9 mouse cellular contexts compared by ENCODE assay signal in genomic region chr2:125661156-125661555, GRCm38 (mm10). TPM values are rescaled to one million over a fixed set of nuclear protein-coding genes. Genes with fewer than 3 reads are reported as not detected.
DNase-seq lines count a peak whose midpoint lies in the region; ATAC-seq lines count a peak whose summit lies in the region.
"Had no signal": no experiment of that assay in that cellular context is flagged by ENCODE, and none has a peak within 500 bp of the region (broad histone marks: within the 10 kb centered on the region; RNA-seq: fewer than 3 reads in every experiment).

No protein-coding gene starts in this region.

- 47% methylated on average over 4 of the region's 4 CpGs for WGBS in lung, embryonic 15.5 days
- 42% methylated on average over 4 of the region's 4 CpGs for WGBS in intestine, embryonic 14.5 days
- 67% methylated on average over 4 of the region's 4 CpGs for WGBS in neural tube, embryonic 13.5 days

- H3K4me3 ChIP-seq in lung, embryonic 15.5 days, result peak overlapping the region; percentile 33; the same call in 1 of the 2 replicates
- peak overlapping the region; percentile 28 for H3K4me3 ChIP-seq in intestine, embryonic 14.5 days (ENCODE audit: low read depth, low read length)
- H3K4me3 ChIP-seq in neural tube, embryonic 13.5 days, result no peak overlapping the region

- no peaks in the 10 kb centered on the region for H3K27me3 ChIP-seq in lung, embryonic 15.5 days
- H3K27me3 ChIP-seq in intestine, embryonic 14.5 days (replicated peaks; ENCODE audit: control insufficient read depth, insufficient read depth, low read length), result no peaks in the 10 kb centered on the region
- H3K27me3 ChIP-seq in neural tube, embryonic 13.5 days, result no peaks in the 10 kb centered on the region
- H3K27me3 ChIP-seq: Patski had no signal

- DNase-seq in embryo, embryonic 10.5 days (ENCODE audit: low spot score), result peak; percentile 8
- DNase-seq in embryo, embryonic 11 days, result no peak
- no peak for DNase-seq in lung, postnatal 36 days
- no peak for DNase-seq in intestine, embryonic 14.5 days (ENCODE audit: low spot score)

- peak overlapping the region; percentile 64 for H3K4me2 ChIP-seq in lung, embryonic 15.5 days
- H3K4me2 ChIP-seq in intestine, embryonic 14.5 days (ENCODE audit: low read length), result peak overlapping the region; percentile 68
- H3K4me2 ChIP-seq in neural tube, embryonic 13.5 days, result peak overlapping the region; percentile 46

- no peaks in the 10 kb centered on the region for H3K9me3 ChIP-seq in lung, embryonic 15.5 days
- no peaks in the 10 kb centered on the region for H3K9me3 ChIP-seq in intestine, embryonic 14.5 days (ENCODE audit: control insufficient read depth, low read length)
- H3K9me3 ChIP-seq in neural tube, embryonic 13.5 days, result no peaks in the 10 kb centered on the region

- H3K36me3 ChIP-seq in lung, embryonic 15.5 days, result no peaks in the 10 kb centered on the region
- no peaks in the 10 kb centered on the region for H3K36me3 ChIP-seq in intestine, embryonic 14.5 days (ENCODE audit: control insufficient read depth, insufficient read depth, low read length)
- no peaks in the 10 kb centered on the region for H3K36me3 ChIP-seq in neural tube, embryonic 13.5 days

- H3K9ac ChIP-seq in lung, embryonic 15.5 days, result peak overlapping the region; percentile 25; the same call in 1 of the 2 replicates
- H3K9ac ChIP-seq in intestine, embryonic 14.5 days (ENCODE audit: low read length), result peak overlapping the region; percentile 40
- H3K9ac ChIP-seq in neural tube, embryonic 13.5 days, result peak overlapping the region; percentile 55; the same call in 1 of the 2 replicates

- H3K27ac ChIP-seq in lung, embryonic 15.5 days, result no peak overlapping the region
- H3K27ac ChIP-seq in intestine, embryonic 14.5 days (ENCODE audit: low read depth), result no peak overlapping the region
- H3K27ac ChIP-seq in neural tube, embryonic 13.5 days (replicated peaks), result no peak overlapping the region

- no peak for ATAC-seq in lung, embryonic 15.5 days (ENCODE audit: borderline replicate concordance, extremely low read depth, low FRiP score, low TSS enrichment)
- no peak for ATAC-seq in intestine, embryonic 14.5 days (replicated peaks; ENCODE audit: low FRiP score, low TSS enrichment, low read depth)
- no peak for ATAC-seq in neural tube, embryonic 13.5 days (ENCODE audit: low read depth)
- no peak for ATAC-seq in megakaryocyte, adult 5-6 weeks (ENCODE audit: poor library complexity, severe bottlenecking)
- ATAC-seq in CD4-positive, CD25-positive, alpha-beta regulatory T cell, adult 4 months, result no peak
- ATAC-seq: Patski had no signal

- H3K4me1 ChIP-seq in lung, embryonic 15.5 days, result peaks cover 9% of the 10 kb centered on the region; the same call in 1 of the 2 replicates
- 0 out of 2 replicates have a peak, but pooled peaks cover 6% of the 10 kb centered on the region for H3K4me1 ChIP-seq in intestine, embryonic 14.5 days (replicated peaks; ENCODE audit: control insufficient read depth, insufficient read depth, low read length)
- peaks cover 17% of the 10 kb centered on the region for H3K4me1 ChIP-seq in neural tube, embryonic 13.5 days (replicated peaks)

RNA-seq across cellular contexts. Expression of gene Eid1, which starts 11.7 kb away (rescaled TPM):
- polyA plus RNA-seq in lung, embryonic 15.5 days (2015; fragmentation: Nextera tagmentation; extraction: Ambion mirVana), result 117 and 126 TPM in 2 replicates
- polyA plus RNA-seq in intestine, embryonic 14.5 days (2014; fragmentation: Nextera tagmentation; extraction: Ambion mirVana), result 155 and 160 TPM in 2 replicates
- 411 and 415 TPM in 2 replicates for polyA plus RNA-seq in neural tube, embryonic 13.5 days (2015; fragmentation: Nextera tagmentation; extraction: Ambion mirVana)
- total RNA-seq in megakaryocyte, adult 5-6 weeks (2015), result 66.2 and 78.6 TPM in 2 replicates
- total RNA-seq in megakaryocyte, adult 5-6 weeks (2017), result 112 and 121 TPM in 2 replicates
- 1 to 10 TPM; 4.5 to 7.5 TPM for polyA plus RNA-seq in CD4-positive, CD25-positive, alpha-beta regulatory T cell, adult 4 months (2017; shearing (Covaris generic))

RNA-seq across cellular contexts. Expression of gene Cep152, which starts 36.2 kb away (rescaled TPM):
- 7.4 and 8.1 TPM in 2 replicates for polyA plus RNA-seq in lung, embryonic 15.5 days (2015; fragmentation: Nextera tagmentation; extraction: Ambion mirVana)
- 6.3 and 6.8 TPM in 2 replicates for polyA plus RNA-seq in intestine, embryonic 14.5 days (2014; fragmentation: Nextera tagmentation; extraction: Ambion mirVana)
- polyA plus RNA-seq in neural tube, embryonic 13.5 days (2015; fragmentation: Nextera tagmentation; extraction: Ambion mirVana), result 2.4 and 2.8 TPM in 2 replicates
- 3.7 and 3.8 TPM in 2 replicates for total RNA-seq in megakaryocyte, adult 5-6 weeks (2015)
- 14.4 and 14.7 TPM in 2 replicates for total RNA-seq in megakaryocyte, adult 5-6 weeks (2017)
- polyA plus RNA-seq in CD4-positive, CD25-positive, alpha-beta regulatory T cell, adult 4 months (2017; shearing (Covaris generic)), result 1 to 10 TPM; 6.0 TPM

Comparison
In these comparisons a context has a peak if more than half of its experiments do, and no peak if none do; other contexts are left out.
1. RNA of gene Eid1, which starts 11.7 kb away (polyA plus RNA-seq): 411 to 415 TPM in neural tube, embryonic 13.5 days, 155 to 160 TPM in intestine, embryonic 14.5 days and 117 to 126 TPM in lung, embryonic 15.5 days; 4.5 to 7.5 TPM in CD4-positive, CD25-positive, alpha-beta regulatory T cell, adult 4 months; every median in the first group is over 10 times any median in the second.
2. Peak in every context shown above with its lines, with median percentiles within 50 percentile points of each other: H3K4me2 ChIP-seq and H3K9ac ChIP-seq.